Mouse (Mus musculus) lung, postnatal 25 days (tissue): ENCODE measurements around the gene Gas2l3.
A peak's percentile ranks its signal among the peaks of the same experiment; 100 is the strongest.

Source experiments
- DNase-seq: peaks from one replicate; pipeline ENCODE4 v3.0.0; 2022; ENCODE audit warnings: low spot score

The Gas2l3 gene

DNA sequence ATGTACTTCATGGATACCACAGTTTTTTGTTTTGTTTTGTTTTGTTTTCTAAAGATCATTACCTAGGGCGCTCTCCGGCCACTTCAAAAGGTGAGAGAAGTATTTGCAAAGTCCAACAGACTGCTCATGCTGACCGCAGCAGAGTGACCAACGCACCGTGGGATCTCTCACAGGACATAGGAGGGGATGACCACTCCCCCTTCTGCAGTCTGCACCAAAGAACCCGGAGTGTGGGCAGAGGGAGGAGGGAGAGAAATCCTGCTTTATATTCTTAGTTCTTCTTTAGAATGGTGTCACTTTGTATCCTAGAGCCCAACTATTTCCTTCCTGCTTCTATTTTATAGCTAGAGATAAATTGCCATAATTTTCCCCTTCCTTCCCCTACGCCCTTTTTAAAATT, 48.4 kb downstream of the Gas2l3 start:
- DNase-seq: no peak

DNA sequence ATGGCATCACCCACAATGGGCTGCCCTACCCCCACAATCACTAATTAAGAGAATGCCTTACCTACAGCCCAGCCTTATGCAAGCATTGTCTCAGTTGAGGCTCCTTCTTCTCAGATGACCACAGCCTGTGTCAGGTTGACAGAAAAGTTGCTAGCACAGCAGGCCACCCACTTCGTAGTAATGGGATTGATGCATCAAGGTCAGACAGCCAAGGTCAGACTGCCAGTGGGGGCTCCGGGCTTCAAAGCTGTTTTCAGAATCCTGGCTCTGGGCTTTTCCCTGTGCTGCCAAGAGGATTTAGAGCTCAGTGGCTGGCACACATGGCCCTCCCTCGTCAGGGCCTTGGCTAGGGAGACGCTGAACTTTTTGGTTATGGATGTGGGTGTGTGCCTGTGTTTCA, 51.1 kb downstream of the Gas2l3 start:
- DNase-seq: no peak

DNA sequence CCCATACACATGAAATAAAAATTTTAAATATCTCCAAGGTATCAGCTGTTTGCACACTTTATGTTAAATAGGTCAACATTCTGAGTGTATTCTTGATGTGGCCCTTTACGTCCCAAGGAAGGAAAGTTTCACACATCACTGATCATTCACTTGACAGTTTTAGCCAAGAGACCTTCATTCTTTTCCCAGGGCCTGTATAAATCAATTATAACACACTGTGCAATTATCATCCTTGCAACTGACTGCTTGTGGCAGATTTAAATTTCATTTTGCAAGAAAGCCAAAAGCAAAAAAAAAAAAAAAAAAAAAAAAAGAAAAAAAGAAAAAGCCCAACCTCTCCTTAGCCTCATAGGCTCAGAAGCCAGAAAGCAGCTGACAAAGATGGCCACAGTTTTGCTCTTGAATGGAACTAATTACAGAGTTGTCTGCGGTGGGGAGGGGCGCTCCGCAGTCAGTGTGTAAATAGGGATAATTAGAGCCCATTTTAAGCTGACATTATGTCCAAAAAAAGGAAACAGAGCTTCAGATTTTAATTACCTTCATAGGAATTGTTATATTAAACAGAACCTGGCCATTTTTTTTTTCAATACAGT, 52.1 kb downstream of the Gas2l3 start:
- DNase-seq: no peak

DNA sequence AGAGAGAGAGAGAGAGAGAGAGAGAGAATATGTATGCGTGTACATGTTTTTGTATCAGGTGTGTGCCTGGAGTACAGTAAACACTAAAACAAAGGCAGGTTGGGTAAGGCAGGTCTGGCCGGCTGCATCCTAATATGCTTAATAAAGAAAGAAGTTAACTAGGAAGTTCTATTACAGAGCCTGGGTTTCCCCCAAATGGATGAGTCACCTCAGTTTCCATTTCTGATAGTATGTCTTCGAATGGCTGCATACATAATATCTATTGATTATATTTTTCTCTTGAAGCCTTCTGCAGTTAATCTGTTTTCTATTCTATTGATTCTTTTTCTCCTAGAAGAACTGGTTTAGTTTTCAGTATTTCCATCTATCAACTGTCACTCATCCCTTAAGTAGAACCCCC, 57.3 kb downstream of the Gas2l3 start:
- no peak for DNase-seq

- DNase-seq: peak; percentile 54
Observed at GRCm38 (mm10) chr10:89383462-89383861, 60.3 kb downstream of the Gas2l3 start.

GRCm38 (mm10) chr10:89377750-89378149, 66.0 kb downstream of the Gas2l3 start:
- no peak for DNase-seq

GRCm38 (mm10) chr10:89370051-89370450, 73.7 kb downstream of the Gas2l3 start:
- no peak for DNase-seq

DNA sequence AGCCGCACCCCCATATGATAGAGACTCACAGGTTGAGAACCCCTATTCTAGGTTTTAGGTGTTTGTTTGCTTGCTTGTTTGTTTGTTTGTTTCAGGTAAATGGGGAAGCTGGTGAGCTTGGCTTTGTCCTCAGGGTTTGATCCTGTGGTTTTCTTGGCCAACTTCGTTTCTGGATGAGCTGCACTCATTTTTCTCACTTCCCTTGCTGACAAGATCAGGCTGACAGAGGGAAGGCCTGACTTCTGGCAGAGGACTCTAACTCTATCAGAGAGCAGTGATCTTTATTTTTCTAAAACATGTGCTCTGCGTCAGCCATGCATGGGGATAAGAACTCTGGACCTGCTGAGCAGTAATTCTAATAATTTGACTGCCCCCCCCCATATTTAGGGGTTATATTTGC, 84.8 kb downstream of the Gas2l3 start:
- no peak for DNase-seq
